Mouse (Mus musculus): ENCODE data around the gene Kif1a.

DNA sequence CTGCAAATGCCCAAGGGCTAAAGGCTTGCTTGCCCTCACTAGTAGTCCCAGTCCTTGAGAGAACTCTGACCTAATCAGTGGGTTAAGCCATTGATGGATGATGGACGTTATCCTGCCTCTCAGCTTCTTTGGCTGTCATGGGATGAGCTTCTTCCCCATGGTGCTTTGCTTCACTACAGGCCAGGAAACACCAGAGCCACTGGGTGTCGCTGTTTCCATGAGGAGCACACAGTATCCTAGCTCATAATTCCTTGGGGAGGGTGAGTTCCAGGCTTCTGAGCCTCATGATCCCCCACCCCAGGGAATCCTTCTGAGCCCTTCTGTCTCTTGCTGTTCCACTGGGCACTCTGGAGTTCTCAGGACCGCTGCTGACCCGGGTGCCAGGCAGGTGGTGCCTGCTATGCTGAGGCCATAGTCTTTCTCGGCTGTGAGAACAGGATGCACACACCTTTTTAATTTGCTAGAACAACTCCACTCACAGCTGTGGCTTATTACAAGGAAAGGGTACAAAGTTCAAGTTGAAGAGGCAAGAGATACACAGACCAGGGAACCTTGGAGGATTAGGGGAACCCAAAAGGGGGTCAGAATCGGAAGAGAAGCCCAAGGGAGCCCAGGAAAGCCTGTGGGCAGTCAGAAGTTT lies 27.1 kb upstream of the Kif1a start:
- 0 out of 2 replicates have a peak, but pooled peaks have one; percentile 5 for TF ChIP-seq ZC3H11A (IDR thresholded peaks at IDR 0.05; ENCODE audit: borderline replicate concordance, low read depth, low read length)
- TF ChIP-seq ZNF384 (IDR thresholded peaks at IDR 0.05; ENCODE audit: low read depth, low read length): no peak

Data from ES-E14 (cell line).